Mouse (Mus musculus): ENCODE measurements around the gene Olfr800.

Olfr800 gene

DNA sequence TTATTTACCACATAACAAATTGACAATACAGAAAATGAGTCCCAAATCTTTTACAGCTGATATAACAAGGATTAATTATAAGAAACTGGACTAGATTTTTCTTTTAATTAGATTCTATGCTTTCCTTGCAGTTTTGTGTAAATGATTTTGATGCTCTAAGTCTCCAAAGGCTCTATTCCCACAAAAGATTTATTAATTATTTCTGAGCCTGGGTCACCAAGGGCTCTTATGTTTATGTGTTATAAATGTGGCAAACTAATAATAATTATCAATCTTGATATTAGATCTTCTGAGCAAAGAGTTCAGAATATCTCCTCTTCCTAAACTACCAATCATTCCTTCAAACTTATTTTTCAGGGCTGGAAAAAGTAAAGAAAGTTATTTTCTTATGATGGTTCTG is at the start of gene Olfr800:
Gene Olfr800, plus strand, starts transcription at position 301 of the 400 bp plus-strand sequence.
- no peak for DNase-seq

DNA sequence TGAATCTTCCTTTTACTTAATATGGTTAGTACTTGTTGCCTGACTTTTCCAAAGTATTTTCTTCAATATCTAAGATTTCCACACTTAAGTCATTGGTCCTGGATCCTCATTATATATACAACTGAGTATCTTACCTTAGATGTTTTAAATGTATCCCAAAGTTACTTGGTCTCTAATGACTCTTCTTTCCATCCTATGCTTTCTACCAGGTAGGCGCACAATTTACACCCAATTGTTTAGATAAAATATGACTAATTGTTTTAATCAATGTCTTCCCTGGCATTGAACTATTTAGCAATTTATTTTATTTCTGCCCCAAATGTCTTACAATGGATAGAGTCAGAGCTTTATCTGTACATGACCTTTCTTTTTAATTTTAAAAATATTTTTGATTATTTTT is 45.0 kb upstream of the Olfr800 start, which contains the start of gene Olfr796:
Gene Olfr796, minus strand, starts transcription at position 101 of the 400 bp plus-strand sequence.
- DNase-seq: no peak

DNA sequence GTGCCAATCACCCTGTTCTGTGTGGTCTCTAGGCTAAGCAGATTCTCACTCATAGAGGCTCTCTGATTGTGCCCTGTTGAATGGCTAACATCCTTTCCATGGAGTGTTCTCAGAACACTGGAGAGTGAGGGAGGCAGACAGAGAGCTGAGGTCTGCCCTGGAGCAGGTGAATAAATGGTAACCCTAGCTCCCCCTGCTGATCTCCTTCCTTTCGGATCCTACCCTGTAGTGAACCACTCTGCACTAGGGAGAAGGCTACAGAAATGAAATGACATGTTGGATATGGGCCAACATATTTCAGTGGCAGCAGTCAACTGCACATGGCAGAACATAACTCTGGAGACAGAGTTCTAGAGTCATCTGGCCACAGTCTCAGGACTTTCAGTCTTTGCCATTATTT is 35.8 kb upstream of the Olfr800 start:
- peak; percentile 15 for DNase-seq

DNA sequence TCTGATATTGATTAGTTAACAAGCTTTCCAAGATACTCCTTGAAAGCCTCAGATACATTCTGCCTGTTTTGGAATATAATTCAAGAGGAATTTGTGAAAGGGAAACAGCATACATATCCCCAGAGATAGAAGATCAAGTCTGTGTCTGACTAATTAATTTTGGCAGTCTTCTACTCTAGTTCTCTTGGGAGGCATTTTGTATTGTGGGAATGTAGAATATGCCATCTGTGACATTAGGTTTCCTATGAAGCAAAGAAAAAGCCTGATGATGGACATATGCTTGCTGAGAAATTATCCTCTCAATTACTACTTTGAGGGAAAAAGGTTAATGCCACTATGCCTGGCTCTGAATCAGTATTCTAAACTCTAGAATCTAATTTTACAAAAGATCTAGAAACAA is 34.2 kb upstream of the Olfr800 start:
- peak; percentile 1 for DNase-seq

DNA sequence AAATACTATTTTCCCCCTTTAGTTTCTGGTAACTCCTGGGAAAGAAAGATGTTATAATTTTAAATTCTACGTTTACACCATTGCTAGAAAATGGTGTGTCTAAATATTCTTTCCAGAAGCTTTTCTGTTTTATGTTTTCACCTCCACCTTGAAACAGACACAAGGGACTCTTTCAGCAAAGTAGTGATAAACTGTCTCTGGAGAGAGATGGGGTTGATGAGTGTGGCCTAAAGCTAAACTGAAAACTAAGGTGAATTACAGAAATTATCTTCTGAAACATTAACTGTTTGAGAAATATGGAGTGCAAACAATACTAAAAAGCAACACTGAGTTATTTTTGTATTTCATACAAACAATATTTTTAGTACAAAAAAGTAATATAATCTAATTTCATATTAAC is 29.7 kb upstream of the Olfr800 start, which contains the start of gene Olfr798:
Gene Olfr798, minus strand, starts transcription at position 101 of the 400 bp plus-strand sequence.
- no peak for DNase-seq

DNA sequence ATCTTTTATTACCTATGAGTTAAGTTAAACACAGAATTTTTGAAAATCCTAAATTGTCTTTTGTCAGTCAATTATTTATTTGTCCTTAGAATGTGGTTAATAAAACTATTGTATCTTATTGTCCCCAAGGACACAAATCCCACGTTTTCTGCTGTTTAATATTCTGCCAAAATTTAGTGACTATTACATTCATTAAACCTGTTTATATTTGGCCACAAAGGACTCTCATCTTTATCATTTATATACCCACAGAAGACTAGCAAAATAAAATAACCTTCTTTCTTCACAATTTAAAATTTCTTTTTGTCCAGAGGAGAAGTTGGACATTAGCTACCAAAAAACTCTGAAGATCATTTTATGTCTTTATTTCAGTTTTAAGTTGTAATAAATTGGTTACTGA is 20.3 kb upstream of the Olfr800 start, which contains the start of gene Olfr799:
Gene Olfr799, plus strand, starts transcription at position 301 of the 400 bp plus-strand sequence.
- no peak for DNase-seq

DNA sequence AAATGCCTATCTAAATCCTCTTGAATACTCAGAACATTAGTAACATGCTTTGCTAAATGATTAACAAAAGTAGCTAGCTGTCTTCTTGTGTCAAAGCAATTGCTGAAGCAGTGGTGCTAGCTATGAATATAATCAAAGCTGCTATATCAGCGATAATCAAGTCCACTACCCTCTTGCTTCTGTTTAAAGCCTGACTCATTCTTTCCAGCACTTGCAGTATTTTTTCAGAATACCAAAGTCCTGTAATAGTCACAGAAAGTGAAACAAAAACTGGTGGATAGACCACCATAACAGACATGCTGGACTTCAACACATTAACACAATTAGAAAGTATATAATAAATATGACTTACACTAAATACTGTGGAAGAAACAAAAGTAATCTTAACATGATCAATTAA is 5.7 kb upstream of the Olfr800 start:
- DNase-seq: no peak

DNA sequence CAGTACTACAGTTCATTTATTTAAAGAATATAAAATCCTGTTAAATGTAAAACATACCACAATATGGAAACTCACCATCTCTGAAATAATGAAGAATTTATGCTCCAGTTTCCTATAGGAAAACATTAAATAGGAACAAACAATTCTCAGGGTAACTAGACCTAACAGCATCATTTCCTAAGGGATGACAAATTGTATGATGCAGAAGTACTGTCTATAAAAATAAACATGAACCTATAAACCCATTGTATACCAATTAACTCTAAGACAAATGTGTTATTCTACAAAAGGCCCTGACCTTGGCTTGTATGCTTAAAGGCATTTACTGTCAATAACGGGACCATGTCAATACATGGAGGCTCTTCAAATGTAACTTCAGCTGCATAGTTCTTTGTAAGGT is 16.3 kb downstream of the Olfr800 start, which contains the start of gene Olfr801:
Gene Olfr801, minus strand, starts transcription at position 101 of the 400 bp plus-strand sequence.
- DNase-seq: no peak

DNA sequence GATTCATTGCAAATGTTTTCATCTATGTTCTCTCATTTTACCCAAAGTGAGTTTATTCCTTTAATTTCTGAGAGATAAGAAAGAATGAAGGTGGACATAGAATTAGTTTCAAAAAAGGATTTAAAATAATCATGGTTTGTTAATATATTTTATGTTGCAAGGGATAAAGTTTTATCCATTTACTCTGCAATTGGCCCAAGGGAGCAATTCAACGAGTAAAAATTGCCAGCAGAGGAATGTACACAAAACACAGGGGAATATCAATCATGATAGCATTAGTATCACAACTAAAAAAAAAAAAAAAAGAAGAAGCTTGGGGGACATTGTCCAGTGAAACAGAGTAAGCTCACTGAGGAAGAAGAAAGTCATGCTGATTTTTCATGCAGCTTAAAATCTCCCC is 30.6 kb downstream of the Olfr800 start, which contains the start of gene Olfr802:
Gene Olfr802, minus strand, starts transcription at position 101 of the 400 bp plus-strand sequence.
- no peak for DNase-seq

DNA sequence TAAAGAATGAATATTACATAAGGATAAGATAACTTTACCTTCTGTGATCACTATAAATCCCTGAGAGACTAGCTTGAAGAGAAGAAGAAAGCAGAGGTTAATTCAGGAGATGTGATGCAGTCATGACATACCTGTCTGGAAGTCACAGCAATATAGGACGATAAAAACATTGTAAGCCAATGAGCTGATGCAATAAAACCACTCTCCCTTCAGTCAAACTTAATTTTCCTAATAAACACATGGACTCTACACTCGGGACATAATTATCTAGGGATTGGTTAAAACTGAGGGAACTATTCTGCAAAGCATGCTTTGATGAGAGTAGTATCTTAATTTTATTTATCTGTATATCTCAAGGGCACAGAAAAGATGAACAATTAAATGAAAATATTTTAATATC is 36.7 kb downstream of the Olfr800 start, which contains the start of gene Olfr803:
Gene Olfr803, minus strand, starts transcription at position 101 of the 400 bp plus-strand sequence.
- DNase-seq: no peak

DNA sequence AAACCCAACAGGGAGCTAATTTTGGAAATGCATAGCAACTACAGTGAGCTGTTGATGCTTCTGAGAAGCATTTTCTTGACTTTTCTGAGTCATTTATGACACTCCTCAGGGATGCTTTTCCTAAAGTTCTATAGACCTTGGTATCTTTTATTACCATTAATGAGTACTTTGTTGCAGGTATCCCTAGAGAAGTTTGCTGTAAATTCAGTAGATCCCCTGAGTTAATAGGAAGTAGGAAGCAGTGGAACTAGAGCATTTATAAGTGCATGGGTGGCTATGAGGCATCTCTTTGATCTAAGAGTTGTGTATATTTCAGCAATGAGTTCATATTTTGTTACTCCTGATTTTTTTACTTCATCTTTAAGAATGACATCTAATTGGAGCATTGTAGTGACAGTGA is 45.4 kb downstream of the Olfr800 start, which contains the start of gene Olfr804:
Gene Olfr804, plus strand, starts transcription at position 301 of the 400 bp plus-strand sequence.
- no peak for DNase-seq

All from retina, postnatal 1 day (tissue).